Mouse (Mus musculus) T-helper 1 cell (primary cell): ENCODE data around the gene Prdm11.

Experiments used
- in situ Hi-C: fragments of 300-600 bp; cut with MboI, MseI; formaldehyde crosslinking; loops from one replicate; pipeline ENCODE4 v1.15.1; 2025; ENCODE audit warnings: high pct_unique_total_duplicates

Prdm11 gene

GRCm38 (mm10) chr2:92933379-92933778, 112.6 kb downstream of the Prdm11 start:
- in situ Hi-C loops, result no loop called here

- in situ Hi-C loops, result no loop called here
Observed at GRCm38 (mm10) chr2:92931061-92931460, 114.9 kb downstream of the Prdm11 start.

GRCm38 (mm10) chr2:92929696-92930095, 116.3 kb downstream of the Prdm11 start:
- in situ Hi-C loops, result no loop called here

- in situ Hi-C loops, result no loop called here
Observed at GRCm38 (mm10) chr2:92924677-92925259, 121.2 kb downstream of the Prdm11 start.

GRCm38 (mm10) chr2:92920709-92921108, 125.3 kb downstream of the Prdm11 start:
- in situ Hi-C loops, result no loop called here

GRCm38 (mm10) chr2:92917405-92918142, 128.4 kb downstream of the Prdm11 start:
- in situ Hi-C loops, result loop anchor here (10.0 kb wide), 1 partner anchor 1273 kb away; the partner anchor contains the start of genes Arhgap1 and Zfp408

GRCm38 (mm10) chr2:92915659-92916631, 130.0 kb downstream of the Prdm11 start:
- in situ Hi-C loops, result loop anchor here (10.0 kb wide), 1 partner anchor 1271 kb away; the partner anchor contains the start of genes Arhgap1 and Zfp408
